Mouse (Mus musculus) bone marrow macrophage, adult 2 months (primary cell): Measurements from ENCODE around the gene Tcl1b5.

Experiments used
- CTCF ChIP-seq: IDR thresholded peaks from 2 replicates; pipeline ENCODE4 v1.5.1; 2012; ENCODE audit warnings: low read depth, mild to moderate bottlenecking, low read length, moderate library complexity
- POLR2A ChIP-seq: IDR thresholded peaks from 2 replicates; pipeline ENCODE4 v1.6.1; 2012; ENCODE audit warnings: mild to moderate bottlenecking, low read depth, low read length, borderline replicate concordance

DNA sequence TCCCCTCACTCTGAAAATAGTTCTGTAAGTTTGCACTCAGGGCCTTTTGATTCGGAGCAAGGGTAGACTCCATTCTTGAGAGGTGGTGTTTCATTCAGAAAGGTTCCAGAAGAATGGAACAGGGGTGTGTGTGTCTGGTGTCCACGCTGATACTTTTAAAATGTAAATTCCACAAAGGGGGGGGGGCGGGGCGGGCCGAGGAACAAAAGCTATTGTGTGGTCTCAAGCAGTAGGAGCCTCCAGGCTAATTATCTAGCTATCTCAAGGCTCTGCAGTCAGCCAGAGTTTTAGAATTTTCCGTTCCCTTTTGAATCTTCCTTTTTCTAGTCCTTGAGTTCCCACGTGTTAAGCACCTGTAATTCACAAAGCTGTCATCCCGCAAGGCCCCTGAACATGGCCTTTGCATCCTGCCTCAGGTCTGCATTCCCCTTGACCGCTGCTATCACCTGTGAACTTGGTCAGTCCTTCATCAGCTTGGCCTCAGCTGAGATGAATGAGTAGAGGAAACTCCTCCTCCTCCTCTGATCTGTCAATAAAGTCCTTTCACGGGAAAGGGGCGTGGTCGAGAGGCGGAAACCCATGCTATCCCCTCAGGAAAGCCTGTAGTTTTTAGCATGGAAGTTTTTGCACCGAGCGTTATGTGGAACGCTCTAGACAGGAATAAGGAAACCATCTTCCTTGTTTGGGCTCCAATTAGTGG is 48.6 kb downstream of the Tcl1b5 start:
- TF ChIP-seq POLR2A: no peak
- TF ChIP-seq CTCF: no peak
